Mouse (Mus musculus): ENCODE data around the gene Kif26a. TPM values are rescaled to one million over a fixed set of nuclear protein-coding genes. Genes with fewer than 3 reads are reported as not detected.
A peak's percentile ranks its signal among the peaks of the same experiment; 100 is the strongest.

Gene Kif26a
- polyA plus RNA-seq, 1 experiment from 2014 or later, result 2.4 TPM

DNA sequence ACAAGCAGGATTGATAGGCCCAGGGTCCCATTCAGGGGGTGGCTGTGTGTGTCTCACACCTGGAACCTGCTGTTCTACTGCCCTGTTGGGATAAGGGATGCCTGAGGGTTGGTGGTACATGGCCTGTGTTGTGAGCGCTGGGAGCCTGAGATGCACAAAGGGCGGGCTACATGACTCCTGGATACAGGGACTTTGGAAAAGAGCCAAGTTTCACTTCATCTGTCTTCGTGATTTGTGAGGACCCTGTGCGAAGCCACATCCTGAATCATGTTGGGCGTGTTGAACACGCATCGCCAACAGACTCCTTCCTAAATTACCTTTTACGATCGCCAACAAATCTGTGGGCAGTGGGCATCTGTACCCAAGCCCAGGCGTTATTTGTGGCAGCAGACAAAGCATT, 50.6 kb downstream of the Kif26a start:
- Histone ChIP-seq H3K4me1 (replicated peaks) (peaks cover 7% of the 10 kb centered on the region), H3K27me3 (peaks cover 33% of the 10 kb centered on the region)
- WGBS, result 80% methylated on average over 10 of the region's 10 CpGs

GRCm38 (mm10) chr12:112199363-112199762, 53.4 kb downstream of the Kif26a start:
- H3K4me3 ChIP-seq, result no peak overlapping the region
- H3K27ac ChIP-seq, result no peak overlapping the region
- no peak overlapping the region for H3K4me2 ChIP-seq
- no peaks in the 10 kb centered on the region for H3K9me3 ChIP-seq (replicated peaks)
- peaks cover 7% of the 10 kb centered on the region for H3K4me1 ChIP-seq (replicated peaks)
- no peaks in the 10 kb centered on the region for H3K36me3 ChIP-seq
- H3K9ac ChIP-seq, result no peak overlapping the region
- peaks cover 25% of the 10 kb centered on the region for H3K27me3 ChIP-seq
- WGBS, result 80% methylated on average over 3 of the region's 3 CpGs
- ATAC-seq (replicated peaks; ENCODE audit: insufficient number of reproducible peaks, insufficient read depth, low FRiP score, low read depth), result no peak

More for the DNA sequence above, 50.6 kb downstream of the Kif26a start:
- H3K4me3 ChIP-seq, result no peak overlapping the region
- ATAC-seq (replicated peaks; ENCODE audit: insufficient number of reproducible peaks, insufficient read depth, low FRiP score, low read depth), result no peak
- H3K4me2 ChIP-seq, result no peak overlapping the region
- H3K9me3 ChIP-seq (replicated peaks), result no peaks in the 10 kb centered on the region
- no peak overlapping the region for H3K9ac ChIP-seq
- no peaks in the 10 kb centered on the region for H3K36me3 ChIP-seq
- H3K27ac ChIP-seq, result no peak overlapping the region

GRCm38 (mm10) chr12:112200045-112200444, 54.0 kb downstream of the Kif26a start:
- Histone ChIP-seq H3K4me3 (no peak overlapping the region), H3K27me3 (peaks cover 23% of the 10 kb centered on the region), H3K4me2 (no peak overlapping the region), H3K27ac (no peak overlapping the region), H3K9ac (no peak overlapping the region), H3K4me1 (replicated peaks) (peaks cover 4% of the 10 kb centered on the region), H3K9me3 (replicated peaks) (no peaks in the 10 kb centered on the region), H3K36me3 (no peaks in the 10 kb centered on the region)
- ATAC-seq (replicated peaks; ENCODE audit: insufficient number of reproducible peaks, insufficient read depth, low FRiP score, low read depth), result peak; percentile 59
- 43% methylated on average over 2 of the region's 2 CpGs for WGBS

DNA sequence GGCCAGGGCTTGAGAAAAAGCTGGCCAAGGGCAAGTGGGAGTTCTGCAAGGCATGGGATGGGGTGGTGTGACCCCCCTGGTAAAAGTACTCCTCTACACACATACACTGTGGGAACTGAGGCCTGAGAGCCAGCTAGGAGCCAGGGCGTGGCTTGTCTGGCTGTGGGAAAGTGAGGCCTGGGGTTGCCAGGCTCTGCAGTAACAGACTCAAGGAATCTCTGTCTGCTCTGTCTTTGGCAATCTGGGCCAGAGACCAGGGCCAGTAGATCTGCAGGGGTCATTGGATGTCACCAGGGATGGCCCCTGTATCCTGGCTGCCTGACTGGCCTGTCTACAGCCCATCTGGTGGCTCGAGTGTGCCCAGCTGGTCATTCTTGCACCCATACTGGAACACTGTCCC, 61.2 kb downstream of the Kif26a start:
- Histone ChIP-seq H3K36me3 (no peaks in the 10 kb centered on the region), H3K4me3 (no peak overlapping the region), H3K27me3 (peaks cover 3% of the 10 kb centered on the region; the same call in 1 of the 2 replicates), H3K9me3 (replicated peaks) (no peaks in the 10 kb centered on the region), H3K4me2 (no peak overlapping the region), H3K9ac (no peak overlapping the region), H3K4me1 (replicated peaks) (no peaks in the 10 kb centered on the region), H3K27ac (no peak overlapping the region)
- WGBS, result 66% methylated on average over 2 of the region's 2 CpGs
- no peak for ATAC-seq (replicated peaks; ENCODE audit: insufficient number of reproducible peaks, insufficient read depth, low FRiP score, low read depth)

DNA sequence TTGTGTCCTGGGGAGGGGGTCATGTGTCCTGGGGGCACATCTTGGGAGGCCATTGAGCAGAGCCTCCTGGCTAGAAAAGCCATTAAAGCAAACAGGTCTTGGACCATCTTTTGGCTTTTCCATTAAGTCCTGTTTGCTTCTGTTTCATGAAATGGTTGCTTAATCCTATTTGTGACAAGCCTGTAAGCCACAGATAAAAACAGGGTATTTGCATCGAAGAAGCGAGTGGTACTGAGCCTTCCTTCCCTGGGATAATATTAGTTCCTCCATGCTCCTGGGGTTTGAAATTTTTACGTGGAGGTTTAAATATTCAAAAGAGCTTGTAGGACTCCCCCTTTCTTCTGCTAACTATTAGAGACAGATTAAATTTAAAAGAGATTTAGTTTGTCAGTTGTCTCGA, 61.7 kb downstream of the Kif26a start:
- ATAC-seq (replicated peaks; ENCODE audit: insufficient number of reproducible peaks, insufficient read depth, low FRiP score, low read depth), result no peak
- WGBS, result 72% methylated on average over 4 of the region's 4 CpGs

GRCm38 (mm10) chr12:112210622-112211021, 64.6 kb downstream of the Kif26a start:
- no peak for ATAC-seq (replicated peaks; ENCODE audit: insufficient number of reproducible peaks, insufficient read depth, low FRiP score, low read depth)
- no peaks in the 10 kb centered on the region for H3K36me3 ChIP-seq

More for the DNA sequence above, 61.7 kb downstream of the Kif26a start:
- H3K27me3 ChIP-seq, result peaks cover 3% of the 10 kb centered on the region; the same call in 1 of the 2 replicates
- H3K36me3 ChIP-seq, result no peaks in the 10 kb centered on the region
- no peak overlapping the region for H3K27ac ChIP-seq
- H3K4me2 ChIP-seq, result no peak overlapping the region
- no peak overlapping the region for H3K9ac ChIP-seq
- H3K9me3 ChIP-seq (replicated peaks), result no peaks in the 10 kb centered on the region
- no peak overlapping the region for H3K4me3 ChIP-seq
- no peaks in the 10 kb centered on the region for H3K4me1 ChIP-seq (replicated peaks)

GRCm38 (mm10) chr12:112214441-112214857, 68.4 kb downstream of the Kif26a start:
- H3K27me3 ChIP-seq, result peaks cover 14% of the 10 kb centered on the region; the same call in 1 of the 2 replicates
- no peak overlapping the region for H3K27ac ChIP-seq
- H3K9ac ChIP-seq, result no peak overlapping the region
- WGBS, result 46% methylated on average over 13 of the region's 13 CpGs
- no peak overlapping the region for H3K4me2 ChIP-seq
- no peaks in the 10 kb centered on the region for H3K36me3 ChIP-seq
- H3K4me1 ChIP-seq (replicated peaks), result peaks cover 10% of the 10 kb centered on the region
- no peaks in the 10 kb centered on the region for H3K9me3 ChIP-seq (replicated peaks)
- H3K4me3 ChIP-seq, result no peak overlapping the region
- ATAC-seq (replicated peaks; ENCODE audit: insufficient number of reproducible peaks, insufficient read depth, low FRiP score, low read depth), result no peak

More at GRCm38 (mm10) chr12:112210622-112211021, 64.6 kb downstream of the Kif26a start:
- no peaks in the 10 kb centered on the region for H3K4me1 ChIP-seq (replicated peaks)
- H3K27me3 ChIP-seq, result peaks cover 17% of the 10 kb centered on the region; the same call in 1 of the 2 replicates
- H3K27ac ChIP-seq, result no peak overlapping the region
- H3K9me3 ChIP-seq (replicated peaks), result no peaks in the 10 kb centered on the region
- H3K4me3 ChIP-seq, result no peak overlapping the region
- WGBS, result 50% methylated on average over 13 of the region's 13 CpGs
- no peak overlapping the region for H3K9ac ChIP-seq
- H3K4me2 ChIP-seq, result no peak overlapping the region

GRCm38 (mm10) chr12:112215545-112215944, 69.5 kb downstream of the Kif26a start:
- H3K4me3 ChIP-seq, result no peak overlapping the region
- H3K9me3 ChIP-seq (replicated peaks), result no peaks in the 10 kb centered on the region
- peaks cover 10% of the 10 kb centered on the region for H3K4me1 ChIP-seq (replicated peaks)
- peaks cover 14% of the 10 kb centered on the region; the same call in 1 of the 2 replicates for H3K27me3 ChIP-seq
- H3K9ac ChIP-seq, result no peak overlapping the region
- H3K27ac ChIP-seq, result no peak overlapping the region
- WGBS, result 83% methylated on average over 7 of the region's 7 CpGs
- H3K36me3 ChIP-seq, result no peaks in the 10 kb centered on the region
- no peak for ATAC-seq (replicated peaks; ENCODE audit: insufficient number of reproducible peaks, insufficient read depth, low FRiP score, low read depth)
- no peak overlapping the region for H3K4me2 ChIP-seq

DNA sequence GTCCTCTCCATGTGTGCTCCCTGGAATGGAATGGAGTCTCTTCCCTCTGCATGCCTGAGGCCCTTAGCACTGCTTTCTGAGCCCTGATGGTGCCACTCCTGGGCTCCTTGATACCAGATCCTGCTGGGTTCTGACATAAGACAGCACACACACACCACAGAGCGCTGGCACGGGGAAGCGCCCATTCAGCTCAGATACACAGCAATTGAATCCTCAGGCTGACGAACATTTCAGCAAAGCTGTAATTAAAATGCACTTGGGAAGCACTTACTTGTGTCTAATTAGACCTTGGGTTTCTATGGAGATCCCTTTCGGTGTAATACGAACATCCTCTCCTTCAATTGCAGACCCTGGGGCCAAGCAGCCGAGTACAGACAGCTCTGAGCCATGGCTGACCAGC, 71.0 kb downstream of the Kif26a start:
- no peaks in the 10 kb centered on the region for H3K9me3 ChIP-seq (replicated peaks)
- no peak for ATAC-seq (replicated peaks; ENCODE audit: insufficient number of reproducible peaks, insufficient read depth, low FRiP score, low read depth)
- H3K9ac ChIP-seq, result no peak overlapping the region
- H3K4me1 ChIP-seq (replicated peaks), result peaks cover 13% of the 10 kb centered on the region
- no peaks in the 10 kb centered on the region for H3K36me3 ChIP-seq
- H3K4me2 ChIP-seq, result no peak overlapping the region
- no peak overlapping the region for H3K27ac ChIP-seq
- no peak overlapping the region for H3K4me3 ChIP-seq
- 76% methylated on average over 7 of the region's 7 CpGs for WGBS
- H3K27me3 ChIP-seq, result peaks cover 17% of the 10 kb centered on the region; the same call in 1 of the 2 replicates

DNA sequence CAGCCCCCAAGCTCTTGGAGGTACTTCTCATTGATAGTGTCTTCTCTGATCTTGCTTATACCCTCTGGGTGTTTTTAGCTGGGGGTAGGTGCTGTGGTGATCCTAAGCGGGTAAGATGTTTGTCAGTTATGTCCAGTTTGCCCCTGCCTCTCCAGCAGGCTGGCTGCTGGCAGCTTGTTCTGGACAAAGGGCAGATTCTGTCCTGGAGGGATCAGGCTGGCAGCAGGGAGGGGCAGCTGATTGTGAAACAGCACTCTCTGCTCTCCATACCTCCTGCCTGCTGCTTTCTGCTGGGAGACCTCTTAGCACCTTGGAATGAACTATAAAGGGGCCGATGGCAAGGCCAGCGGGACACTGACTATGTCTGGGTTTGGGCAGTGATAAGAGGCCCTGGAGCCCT, 71.7 kb downstream of the Kif26a start:
- H3K4me3 ChIP-seq, result no peak overlapping the region
- H3K27me3 ChIP-seq, result peaks cover 24% of the 10 kb centered on the region; the same call in 1 of the 2 replicates
- H3K4me2 ChIP-seq, result no peak overlapping the region
- no peaks in the 10 kb centered on the region for H3K36me3 ChIP-seq
- H3K4me1 ChIP-seq (replicated peaks), result peaks cover 15% of the 10 kb centered on the region
- ATAC-seq (replicated peaks; ENCODE audit: insufficient number of reproducible peaks, insufficient read depth, low FRiP score, low read depth), result no peak
- WGBS, result 37% methylated on average over 3 of the region's 3 CpGs
- no peak overlapping the region for H3K27ac ChIP-seq
- H3K9ac ChIP-seq, result no peak overlapping the region
- H3K9me3 ChIP-seq (replicated peaks), result no peaks in the 10 kb centered on the region

- Histone ChIP-seq H3K27ac (no peak overlapping the region), H3K36me3 (no peaks in the 10 kb centered on the region), H3K4me2 (no peak overlapping the region), H3K4me3 (no peak overlapping the region), H3K4me1 (replicated peaks) (peaks cover 15% of the 10 kb centered on the region), H3K27me3 (peaks cover 11% of the 10 kb centered on the region; the same call in 1 of the 2 replicates), H3K9me3 (replicated peaks) (no peaks in the 10 kb centered on the region), H3K9ac (no peak overlapping the region)
- WGBS, result 48% methylated on average over 6 of the region's 6 CpGs
- no peak for ATAC-seq (replicated peaks; ENCODE audit: insufficient number of reproducible peaks, insufficient read depth, low FRiP score, low read depth)
Measured at GRCm38 (mm10) chr12:112221290-112221689, 75.3 kb downstream of the Kif26a start.

- no peaks in the 10 kb centered on the region for H3K9me3 ChIP-seq (replicated peaks)
- H3K36me3 ChIP-seq, result no peaks in the 10 kb centered on the region
- ATAC-seq (replicated peaks; ENCODE audit: insufficient number of reproducible peaks, insufficient read depth, low FRiP score, low read depth), result no peak
- H3K27ac ChIP-seq, result no peak overlapping the region
- peaks cover 15% of the 10 kb centered on the region for H3K4me1 ChIP-seq (replicated peaks)
- 36% methylated on average over 19 of the region's 19 CpGs for WGBS
- no peak overlapping the region for H3K9ac ChIP-seq
- peaks cover 11% of the 10 kb centered on the region; the same call in 1 of the 2 replicates for H3K27me3 ChIP-seq
- no peak overlapping the region for H3K4me3 ChIP-seq
- H3K4me2 ChIP-seq, result no peak overlapping the region
Measured at GRCm38 (mm10) chr12:112221754-112222439, 75.9 kb downstream of the Kif26a start.
